Mouse (Mus musculus): Measurements from ENCODE around the gene Mmp9.

DNA sequence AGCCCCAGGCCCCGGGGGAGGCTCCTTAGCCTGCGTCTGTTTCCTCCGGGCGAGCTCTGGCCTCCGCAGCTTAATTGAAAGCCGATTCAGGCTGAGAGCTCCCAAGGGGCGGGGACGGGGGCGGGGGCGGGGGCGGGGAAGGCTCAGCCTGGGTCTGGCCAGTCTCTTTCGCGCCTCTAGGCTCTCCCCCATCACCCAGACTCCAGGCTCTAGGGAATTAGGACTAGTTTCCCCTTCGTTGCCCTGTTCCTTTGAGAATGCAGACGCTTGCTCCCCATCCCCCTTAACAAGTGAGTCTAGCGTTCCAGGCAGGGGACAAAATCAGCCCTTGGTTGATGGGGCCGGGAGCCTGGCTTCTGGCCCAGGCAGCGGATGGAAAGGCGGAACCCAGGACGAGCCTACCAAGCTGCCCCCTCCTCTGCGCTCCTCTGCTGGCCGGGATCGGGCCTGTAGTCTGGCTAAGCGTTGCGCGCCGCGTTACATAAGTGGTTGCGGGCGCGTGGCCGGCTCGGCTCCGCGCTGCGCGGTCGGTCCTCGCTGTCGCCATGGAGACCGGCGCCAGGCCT is 30.1 kb downstream of the Mmp9 start:
- no peak for TF ChIP-seq CTCF (IDR thresholded peaks at IDR 0.05; ENCODE audit: borderline replicate concordance, control insufficient read depth, extremely low read depth, insufficient read depth, low read length, poor library complexity)
- TF ChIP-seq POLR2A (IDR thresholded peaks at IDR 0.05; ENCODE audit: control insufficient read depth, extremely low read depth, insufficient read depth, low read length, poor library complexity) = no peak
